Mouse (Mus musculus): ENCODE measurements around the gene Parp16.

DNA sequence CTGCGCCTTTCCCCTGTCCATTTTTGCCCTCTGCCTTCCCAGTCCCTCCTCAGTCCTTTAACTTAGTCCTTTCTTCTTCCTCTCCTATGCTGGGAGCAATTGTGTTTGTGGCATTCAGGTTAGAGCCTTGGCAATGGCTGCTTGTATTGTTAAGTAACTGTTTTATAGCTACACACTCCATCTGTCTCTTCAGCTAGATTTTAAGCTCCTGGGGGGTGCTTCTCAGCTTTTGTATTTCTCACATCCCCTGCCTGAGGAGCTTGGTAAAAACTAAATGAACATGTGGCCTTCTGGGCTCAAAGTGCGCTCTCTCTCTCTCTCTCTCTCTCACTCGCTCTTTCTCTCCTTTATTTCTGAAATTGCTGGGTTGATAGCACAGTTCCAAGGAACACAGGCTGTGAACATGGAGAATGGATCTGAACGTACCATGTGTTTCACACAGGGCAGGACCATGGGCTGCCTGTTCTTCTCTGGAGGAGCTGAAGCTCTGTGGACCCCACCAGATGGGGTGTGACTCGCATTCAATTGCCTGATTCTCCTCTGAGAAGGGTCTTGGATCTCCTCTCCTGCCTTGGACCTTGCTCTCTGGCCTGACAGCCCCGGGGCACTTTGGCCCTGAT is 42.3 kb upstream of the Parp16 start:
- TF ChIP-seq CTCF (IDR thresholded peaks at IDR 0.05; ENCODE audit: control insufficient read depth, insufficient read depth, low read length) (no peak), POLR2A (IDR thresholded peaks at IDR 0.05; ENCODE audit: borderline replicate concordance, control insufficient read depth, low read depth, low read length) (no peak)

All from bone marrow, adult 2 months (tissue).